Mouse (Mus musculus): ENCODE data around the gene Nifk.

Gene Nifk

DNA sequence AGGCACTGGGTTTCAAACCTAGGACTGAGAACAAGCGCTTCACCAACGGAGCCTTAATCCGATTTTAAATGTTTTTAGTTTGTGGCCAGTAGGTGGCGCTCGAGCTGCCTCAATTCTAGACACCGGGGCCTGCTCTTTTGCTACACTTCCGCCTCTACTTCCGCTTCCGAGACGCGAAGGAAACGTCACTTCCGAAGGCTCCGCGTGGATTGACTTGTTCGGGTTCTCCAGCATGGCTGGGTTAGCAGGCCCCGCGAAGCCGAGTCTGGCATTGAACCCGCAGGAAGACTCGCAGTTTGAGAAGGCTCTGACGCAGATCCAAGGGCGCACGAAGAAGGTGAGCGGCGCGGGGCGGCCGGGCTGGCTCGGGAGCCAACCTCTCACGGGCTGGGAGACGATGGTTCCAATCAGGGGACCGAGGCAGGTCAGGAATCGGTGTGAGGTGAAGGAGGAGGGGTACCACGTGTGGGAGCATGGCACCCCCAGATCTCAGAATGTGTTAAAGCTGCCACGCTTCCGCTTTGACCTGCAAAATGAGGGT is at the start of gene Nifk:
Gene Nifk (plus strand): TSS at position 179 of the 541 bp plus-strand sequence.
- peak; percentile 92 for DNase-seq (ENCODE audit: low spot score)

DNA sequence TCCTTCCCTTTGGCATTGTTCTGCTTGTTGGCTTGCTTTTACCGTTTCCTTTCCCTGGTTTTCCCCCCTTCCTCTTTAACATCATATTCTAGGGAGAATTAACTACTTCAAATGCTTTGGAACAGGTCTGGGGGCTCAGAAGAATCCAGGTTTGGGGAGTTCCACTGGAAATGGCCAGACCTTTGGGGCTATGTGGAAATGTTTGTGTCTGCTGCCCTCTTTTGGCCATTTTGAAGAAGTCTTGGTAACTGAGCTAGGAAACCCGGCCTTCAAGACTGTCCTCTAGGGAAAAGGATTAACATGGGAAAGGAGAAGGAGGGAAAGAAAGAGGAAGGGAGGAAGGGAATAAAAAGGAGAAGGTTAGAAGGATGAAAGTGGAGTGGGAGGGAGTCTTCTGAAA is 46.5 kb upstream of the Nifk start:
- DNase-seq (ENCODE audit: low spot score) = no peak

DNA sequence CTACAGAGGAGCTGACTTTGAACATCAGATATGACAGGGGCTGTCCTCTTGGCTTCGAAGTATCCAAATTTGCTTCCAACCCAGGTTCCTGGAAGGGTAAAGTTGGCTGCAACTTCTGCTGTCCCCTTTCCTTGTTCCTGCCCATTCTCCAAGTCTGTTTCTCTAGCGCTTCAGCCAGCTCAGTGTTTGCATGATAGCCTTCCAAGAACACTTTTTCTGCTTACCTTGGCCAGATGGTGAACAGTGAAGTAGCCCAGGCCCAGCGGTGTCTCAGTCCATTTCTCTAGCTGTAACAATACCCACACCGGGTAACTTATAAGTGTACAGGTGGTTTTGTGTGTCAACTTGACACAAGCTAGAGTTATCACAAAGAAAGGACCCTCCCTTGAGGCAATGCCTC is 29.3 kb upstream of the Nifk start:
- DNase-seq (ENCODE audit: low spot score) = no peak

DNA sequence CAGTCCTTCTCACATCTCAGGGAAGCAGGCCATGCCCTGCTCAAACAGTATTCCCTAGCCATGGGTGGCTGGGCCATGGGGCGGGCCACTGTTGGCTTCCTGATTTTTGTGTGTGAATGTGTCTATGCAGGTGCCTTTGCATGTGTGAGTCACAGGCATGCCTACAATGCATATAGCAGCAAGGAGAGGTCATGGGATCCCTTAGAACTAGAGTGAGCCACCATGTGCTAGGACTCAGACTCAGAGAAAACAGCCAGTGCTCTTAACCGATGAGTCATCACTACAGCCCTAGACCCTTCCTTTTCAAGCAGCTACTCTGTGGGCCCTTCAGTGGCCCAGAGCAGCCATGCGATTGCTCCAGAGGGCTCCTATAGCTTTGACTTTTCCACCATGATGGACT is 27.4 kb upstream of the Nifk start:
- no peak for DNase-seq (ENCODE audit: low spot score)

DNA sequence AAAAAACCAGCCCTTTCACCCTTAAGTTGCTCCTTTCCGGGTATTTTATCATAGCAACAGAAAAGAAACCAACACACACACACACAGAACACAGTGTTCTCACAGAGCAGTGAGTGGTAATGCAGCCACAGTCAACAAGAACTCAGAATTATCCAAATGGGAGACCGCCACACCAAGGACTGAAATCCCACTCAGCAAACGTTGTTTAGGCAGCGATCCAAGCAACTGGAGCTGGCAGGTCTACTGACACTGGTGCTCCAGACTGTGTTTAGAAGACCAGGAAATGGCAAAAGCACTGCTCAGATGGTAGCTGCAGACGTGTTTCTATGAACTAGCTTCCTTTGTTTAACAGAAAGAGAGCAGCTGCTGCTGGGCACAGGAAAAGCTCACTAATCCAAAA is 26.8 kb upstream of the Nifk start:
- DNase-seq (ENCODE audit: low spot score) = no peak

DNA sequence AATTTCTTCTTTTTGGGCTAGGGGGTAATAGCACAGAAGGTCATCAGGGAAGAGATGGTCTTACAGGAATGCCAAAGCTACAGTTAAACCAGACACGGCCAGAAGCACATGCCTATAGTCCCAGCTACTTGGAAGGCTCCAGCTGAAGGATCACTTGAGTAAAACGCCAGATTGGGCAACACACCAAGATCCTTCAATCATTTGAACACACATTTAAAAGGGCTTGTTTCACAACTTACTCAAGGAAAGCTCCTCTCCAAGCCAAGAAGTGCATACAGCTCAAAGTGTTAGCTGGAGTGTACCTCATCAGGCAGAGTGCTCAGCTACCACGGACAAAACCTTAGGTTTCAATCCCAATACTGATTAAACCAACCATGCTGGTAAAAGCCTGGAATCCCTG is 25.0 kb upstream of the Nifk start:
- no peak for DNase-seq (ENCODE audit: low spot score)

DNA sequence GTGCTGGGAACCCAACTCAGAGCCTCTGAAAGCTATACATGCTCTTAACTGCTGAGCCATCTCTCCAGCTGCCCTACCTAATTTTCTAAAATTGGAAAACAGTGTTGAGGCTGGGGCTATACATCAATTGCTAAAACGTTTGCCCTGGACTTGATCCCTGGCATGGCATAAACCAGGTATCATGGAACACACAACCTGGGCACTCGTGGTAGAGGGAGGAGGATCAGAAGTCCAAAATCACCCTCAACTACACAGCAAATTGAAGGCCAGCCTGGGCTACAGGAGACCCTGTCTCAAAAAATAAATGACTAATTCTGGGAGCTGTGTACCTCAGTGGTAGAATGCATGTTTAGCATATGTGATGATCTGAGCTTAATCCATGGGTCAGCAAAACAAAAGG is 23.9 kb upstream of the Nifk start:
- DNase-seq (ENCODE audit: low spot score) = no peak

DNA sequence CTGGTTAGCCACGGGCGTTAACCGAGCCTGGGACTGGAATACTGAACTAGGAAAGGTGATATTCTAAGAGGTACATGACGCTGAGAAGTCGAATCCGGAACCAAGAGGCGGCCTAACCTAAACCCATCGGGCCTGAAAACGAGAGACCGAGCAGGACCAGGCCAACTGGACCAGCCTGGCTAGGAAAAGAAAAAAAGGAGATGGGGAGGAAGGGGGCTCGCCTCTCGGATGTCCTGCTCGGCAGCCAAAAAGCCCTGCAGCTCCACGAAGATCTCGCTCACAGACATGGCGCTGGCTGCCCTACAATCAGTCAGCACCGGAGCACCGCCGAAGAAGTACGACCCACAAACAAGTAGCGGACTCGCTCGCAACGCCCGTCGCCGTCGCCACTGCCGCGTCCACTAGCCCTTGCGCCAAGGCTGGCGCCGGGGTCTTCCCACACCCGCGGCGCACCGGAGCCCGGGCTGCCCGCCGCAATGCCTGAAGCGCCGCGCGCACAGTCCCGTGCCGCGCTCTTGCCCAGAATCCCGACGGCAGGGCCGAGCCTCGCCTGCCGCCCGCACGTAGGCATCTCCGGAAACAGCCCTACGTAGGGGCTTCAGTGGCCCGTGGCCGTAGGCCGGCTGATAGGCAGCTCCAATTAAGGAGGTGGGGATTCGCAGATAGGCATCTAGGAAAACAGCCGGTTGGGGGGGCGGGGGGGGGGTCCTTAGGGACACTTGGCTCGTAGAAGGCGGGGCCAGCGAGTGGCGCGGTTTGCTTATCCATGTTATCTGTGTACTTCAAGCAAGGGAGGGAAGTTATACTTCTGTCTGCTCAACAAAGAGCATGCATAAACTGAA is 10.6 kb upstream of the Nifk start:
- peak; percentile 91 for DNase-seq (ENCODE audit: low spot score)

DNA sequence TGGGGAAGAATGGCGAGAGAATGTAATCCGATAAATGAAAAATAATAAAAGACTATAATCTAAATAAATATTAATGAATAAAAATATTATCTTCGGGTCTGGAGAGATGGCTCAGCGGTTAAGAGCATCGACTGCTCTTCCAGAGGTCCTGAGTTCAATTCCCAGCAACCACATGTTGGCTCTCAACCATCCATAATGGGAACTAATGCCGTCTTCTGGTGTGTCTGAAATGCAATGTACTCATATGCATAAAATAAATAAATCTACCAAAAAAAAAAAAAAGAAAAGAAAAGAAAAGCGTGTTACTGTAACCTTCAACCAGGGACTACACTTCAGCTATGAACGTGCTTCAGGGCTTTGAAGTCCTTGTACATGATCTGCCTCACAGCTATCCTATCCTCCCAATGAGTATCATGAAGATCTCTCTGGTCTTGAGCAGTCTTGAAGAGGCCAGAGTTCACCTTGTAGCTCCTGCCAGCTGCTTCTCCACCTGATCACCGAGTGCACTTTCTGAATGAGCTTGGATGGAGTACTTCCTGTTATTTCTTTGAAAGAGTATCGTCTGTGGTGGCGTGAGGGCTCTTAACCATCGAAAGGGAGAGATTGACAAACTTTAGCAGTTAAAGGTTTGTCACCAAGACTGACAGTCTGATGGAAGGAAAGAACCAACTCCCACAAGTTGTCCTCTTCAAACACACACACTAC is 9.9 kb upstream of the Nifk start, which contains the start of gene Tsn:
Gene Tsn (minus strand): TSS at position 118 of the 705 bp plus-strand sequence.
- no peak for DNase-seq (ENCODE audit: low spot score)

DNA sequence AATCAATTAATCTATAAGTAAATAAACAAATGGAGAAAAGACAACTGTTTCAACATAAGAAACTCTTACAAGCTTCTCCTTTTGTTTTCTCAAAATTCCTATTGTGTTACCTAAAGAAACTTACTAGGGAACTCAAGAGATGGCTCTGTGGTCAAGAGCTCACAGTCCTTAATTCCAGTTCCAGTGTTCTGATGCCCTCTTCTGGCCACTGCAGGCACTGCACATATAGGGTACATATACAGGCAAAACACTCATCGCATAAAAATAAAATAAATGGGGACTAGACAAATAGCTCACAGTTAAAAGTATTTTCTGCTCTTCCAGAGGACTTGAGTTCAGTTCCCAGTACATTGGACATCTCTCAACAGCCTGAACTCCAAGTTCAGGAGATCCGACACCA is 943 bp upstream of the Nifk start:
- DNase-seq (ENCODE audit: low spot score) = no peak

DNA sequence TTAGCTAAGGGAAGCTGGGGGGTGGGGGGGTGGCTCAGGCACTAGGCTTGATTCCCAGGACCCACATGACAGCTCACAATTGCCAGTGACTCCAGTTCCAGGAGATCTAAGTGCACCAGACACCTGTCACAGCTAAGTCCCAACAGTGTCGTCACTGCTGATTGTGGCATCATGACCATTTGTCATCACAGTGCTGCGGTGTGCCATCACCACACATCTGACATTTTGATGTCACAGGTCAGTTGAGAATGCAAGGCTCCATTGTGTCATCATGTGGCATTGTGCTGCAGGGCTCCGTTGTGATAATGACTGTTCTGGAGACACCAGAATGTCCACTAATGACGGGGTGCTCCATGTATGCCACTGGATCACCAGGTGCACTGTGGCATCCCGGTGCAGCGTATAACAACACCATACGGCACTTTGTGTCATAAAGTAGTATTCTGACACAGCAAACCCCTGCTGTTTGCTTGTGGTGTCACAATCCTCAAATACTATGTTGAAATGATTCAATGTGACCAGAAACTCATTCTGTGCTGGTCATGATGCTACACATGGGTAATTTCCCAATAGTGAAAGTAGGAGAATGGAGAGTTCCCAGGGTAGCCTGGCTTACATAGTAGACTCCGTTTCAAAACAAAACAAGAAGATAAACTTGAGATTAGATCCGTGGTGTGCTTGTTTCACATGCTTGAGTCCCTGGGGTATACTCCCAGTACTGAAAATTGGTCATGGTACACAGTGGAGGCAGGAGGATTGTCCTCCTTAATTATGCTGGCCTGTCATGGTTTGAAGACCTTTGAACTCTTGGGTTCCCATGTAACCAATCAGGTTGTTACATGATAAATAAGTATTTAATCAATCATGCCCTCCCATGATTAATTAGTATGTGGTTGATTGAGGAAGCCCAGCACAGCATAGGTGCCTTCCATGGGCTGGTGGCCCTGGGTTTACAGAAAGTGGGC is 13.4 kb downstream of the Nifk start:
- DNase-seq (ENCODE audit: low spot score) = no peak

DNA sequence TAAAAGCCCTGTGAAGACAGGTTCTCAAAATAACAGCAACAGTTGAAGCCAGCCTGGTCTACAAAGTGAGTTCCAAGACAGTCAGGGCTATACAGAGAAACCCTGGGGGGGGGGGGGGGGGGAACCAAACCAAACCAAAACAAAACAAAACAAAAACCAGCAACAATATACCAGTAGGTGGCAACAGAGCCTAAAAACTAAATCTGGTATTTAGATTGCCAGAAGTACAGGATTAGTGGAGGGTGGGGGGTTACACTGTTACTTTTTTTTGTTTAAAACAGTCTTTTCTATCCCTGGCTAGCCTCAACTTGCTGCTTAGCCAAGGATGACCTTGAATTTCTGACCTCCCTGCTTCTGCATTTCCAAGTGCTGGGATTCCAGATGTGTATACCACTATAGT is 14.2 kb downstream of the Nifk start:
- DNase-seq (ENCODE audit: low spot score) = no peak

DNA sequence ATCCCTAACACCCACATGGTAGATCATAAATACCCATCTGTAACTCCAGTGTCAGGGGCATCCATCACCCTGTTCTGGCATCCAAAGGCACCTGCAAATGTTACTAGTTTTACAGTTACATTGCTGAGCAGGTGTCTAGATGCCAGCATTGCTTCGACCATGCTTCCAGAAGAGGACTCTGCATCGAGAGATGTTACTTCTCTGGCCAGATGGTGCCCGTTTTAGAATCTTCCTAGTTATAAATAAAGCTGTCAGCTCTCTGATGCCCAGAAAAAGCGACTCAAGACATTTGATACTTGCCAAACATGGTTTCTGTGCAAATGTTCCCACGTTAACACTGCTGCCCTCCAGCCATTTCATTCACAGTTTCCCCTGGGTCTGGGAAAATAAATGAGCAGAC is 16.3 kb downstream of the Nifk start:
- no peak for DNase-seq (ENCODE audit: low spot score)

DNA sequence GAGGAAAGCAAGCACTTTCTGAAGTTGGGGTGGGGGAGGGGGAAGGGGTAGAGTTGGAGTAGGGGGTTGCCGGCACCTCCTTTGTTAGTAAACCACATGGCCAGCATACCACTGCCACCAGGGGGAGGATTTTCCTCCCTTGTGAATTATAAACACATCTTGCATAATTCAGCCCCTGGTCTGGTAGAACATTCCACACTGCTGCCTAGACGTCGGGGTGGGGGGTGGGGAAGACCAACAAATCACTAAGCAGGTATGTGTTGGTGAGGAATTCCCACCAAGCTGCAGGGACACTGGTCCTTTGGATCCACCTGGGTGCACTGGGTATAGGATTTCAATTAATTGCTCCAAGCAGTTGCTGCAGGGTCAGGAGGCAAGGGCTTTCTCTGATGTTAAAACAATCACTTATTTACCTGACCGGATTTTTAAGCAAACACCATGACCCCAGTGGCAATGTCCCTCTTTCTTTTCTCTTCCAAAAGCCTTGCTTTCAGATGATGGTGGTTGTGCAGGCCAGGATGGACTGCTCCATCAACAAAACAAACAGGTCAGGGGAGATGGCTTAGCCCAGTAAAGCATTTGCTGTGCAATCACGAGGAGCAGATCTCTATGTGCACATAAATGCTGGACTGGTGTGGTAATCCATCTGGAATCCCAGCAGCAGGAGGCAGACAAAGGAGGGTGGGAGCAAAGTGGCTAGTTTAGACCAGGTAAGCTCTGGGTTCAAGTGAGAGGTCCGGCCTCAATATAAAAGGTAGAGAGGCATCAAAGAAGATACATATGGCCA is 22.2 kb downstream of the Nifk start:
- DNase-seq (ENCODE audit: low spot score) = no peak

DNA sequence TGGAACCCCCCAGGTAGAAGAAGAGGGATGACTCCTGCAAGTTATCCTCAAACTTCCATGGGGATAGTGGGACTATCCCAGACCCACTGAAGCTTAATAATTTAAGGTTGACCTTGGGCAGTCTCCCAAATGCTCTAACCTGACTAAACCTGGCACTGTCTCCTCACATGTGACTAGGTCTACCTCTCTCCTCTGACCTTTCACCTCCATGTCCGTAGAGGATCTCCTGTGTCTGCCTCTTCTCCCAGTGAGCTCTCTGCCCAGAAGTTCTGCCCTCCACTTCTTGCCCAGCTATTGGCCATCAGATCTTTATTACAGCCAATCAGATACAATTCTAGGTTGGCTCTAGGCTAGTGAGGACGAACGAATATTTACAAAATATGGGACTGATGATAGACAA is 28.3 kb downstream of the Nifk start:
- no peak for DNase-seq (ENCODE audit: low spot score)

DNA sequence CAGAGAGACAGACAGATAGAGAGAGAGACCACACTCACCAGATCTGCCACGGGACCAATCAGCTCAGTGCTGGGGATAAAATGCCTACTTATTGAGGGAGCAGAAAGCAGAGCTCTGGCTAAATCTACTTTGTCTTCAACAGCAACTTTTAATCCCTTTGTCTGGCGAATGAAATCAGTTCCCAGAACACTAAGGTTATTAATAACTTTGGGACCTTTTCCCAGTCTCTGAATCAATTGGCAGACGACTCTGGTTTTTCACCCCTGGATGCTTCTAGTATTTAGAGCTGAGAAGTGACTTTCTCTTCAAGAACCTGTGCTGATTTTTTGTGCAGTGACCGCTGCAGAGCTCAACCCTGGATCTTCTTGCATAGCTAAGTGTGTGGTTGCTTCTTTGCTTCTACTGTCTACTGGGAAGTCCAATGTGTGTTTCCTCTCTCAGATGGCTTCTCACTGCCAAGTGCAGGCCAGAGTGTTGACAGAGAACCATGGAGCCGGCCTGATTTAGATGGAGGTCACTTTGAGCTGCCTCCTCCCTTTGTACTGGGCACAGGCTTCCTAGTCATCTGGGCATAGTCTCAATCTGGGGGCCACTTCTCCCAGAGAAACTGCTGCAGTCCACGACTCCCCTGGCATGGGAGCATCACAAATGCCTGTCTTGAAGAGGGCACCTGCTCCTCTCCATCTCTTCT is 37.6 kb downstream of the Nifk start:
- no peak for DNase-seq (ENCODE audit: low spot score)

DNA sequence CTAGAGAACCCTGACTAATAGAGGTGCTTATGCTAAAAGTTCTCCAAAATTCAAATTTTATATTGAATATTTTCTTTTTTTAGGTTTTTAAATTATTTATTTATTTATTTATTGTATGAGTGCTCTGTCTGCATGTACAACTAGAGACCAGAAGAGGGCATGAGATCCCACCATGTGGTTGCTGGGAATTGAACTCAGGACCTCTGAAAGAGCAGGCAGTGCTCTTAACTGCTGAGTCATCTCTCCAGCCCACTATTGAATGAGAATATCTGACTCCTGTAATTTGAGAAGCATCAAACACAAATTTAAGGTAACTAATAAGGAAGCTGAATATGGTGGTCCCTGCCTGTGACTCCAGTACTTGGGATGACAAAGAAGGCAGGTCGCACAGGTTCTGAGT is 46.3 kb downstream of the Nifk start:
- no peak for DNase-seq (ENCODE audit: low spot score)

DNA sequence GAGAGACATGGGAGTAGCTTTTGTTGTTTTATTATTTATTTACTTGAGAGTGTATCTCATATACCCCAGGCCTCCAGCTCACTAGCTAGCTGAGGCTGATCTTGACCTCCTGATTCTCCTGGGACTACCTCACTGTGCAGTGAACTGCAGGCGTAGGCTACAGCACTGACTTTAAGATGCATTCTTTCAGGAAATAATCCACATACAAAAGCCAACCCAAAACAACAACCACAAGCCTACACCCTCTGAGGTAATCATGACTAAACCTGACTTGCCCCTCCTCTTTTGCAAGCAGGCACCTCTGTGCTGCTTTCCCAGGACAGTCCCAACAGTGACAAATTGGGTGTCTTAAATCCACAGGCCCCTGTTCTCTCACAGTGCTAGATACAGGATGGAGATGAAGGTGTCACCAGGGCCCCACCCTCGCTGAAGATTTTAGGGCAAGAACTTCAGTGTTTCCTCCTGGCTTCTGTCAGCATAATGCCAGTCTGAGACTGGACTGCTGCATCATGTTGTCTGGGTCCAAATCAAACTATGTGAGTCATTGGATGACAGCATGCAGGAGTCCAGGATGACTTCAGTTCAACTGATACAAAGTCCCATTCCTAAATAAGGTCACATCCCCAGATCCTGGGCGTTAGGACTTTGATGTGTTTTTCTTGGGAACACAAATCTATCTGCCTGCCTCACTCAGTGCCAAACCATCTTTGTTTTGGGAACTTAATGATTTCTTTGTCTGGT is 47.3 kb downstream of the Nifk start:
- no peak for DNase-seq (ENCODE audit: low spot score)

DNA sequence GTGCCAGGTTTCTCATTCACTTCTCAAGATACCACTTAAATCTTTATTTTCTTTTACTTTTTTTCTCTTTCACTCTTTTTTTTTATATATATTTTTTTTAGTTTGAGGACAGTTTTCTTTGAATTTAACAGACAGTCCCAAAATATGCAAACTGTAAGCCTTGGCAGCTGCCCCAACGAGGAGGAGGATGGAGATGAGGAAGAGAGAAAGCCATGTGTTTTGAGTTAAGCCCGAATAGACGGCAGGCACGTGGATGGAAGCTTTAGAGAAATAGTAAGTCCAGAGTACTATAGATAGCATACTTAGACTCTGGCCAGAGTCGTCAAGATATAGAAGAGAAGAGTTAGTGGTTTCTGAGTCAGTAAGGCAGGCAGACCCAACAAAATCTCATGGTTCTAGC is 56.1 kb downstream of the Nifk start:
- no peak for DNase-seq (ENCODE audit: low spot score)
